Mouse (Mus musculus) heart, postnatal 0 days (tissue): ENCODE measurements at regions not wholly inside any gene's neighbourhood (a gene's known extent, or its start where the extent isn't known, plus 50 kb on each side); places are given as distances from the start of the nearest gene placed in this dataset.

Experiments
- CTCF ChIP-seq: IDR thresholded peaks from 2 replicates; pipeline ENCODE4 v1.5.1; 2016; ENCODE audit warnings: antibody characterized with exemption, control low read depth, low read depth
- EP300 ChIP-seq: IDR thresholded peaks from 2 replicates; pipeline ENCODE4 v1.6.1; 2016; ENCODE audit warnings: antibody characterized with exemption, low read depth

- TF ChIP-seq CTCF (no peak), EP300 (no peak)
These were observed 296.4 kb upstream of the Foxg1 start for GRCm38 (mm10) chr12:49086076-49086475.
